Mouse (Mus musculus) ES-CJ7 (cell line): ENCODE data around the gene Taf8.

ENCODE experiments used
- DNase-seq: peaks from one replicate; pipeline ENCODE4 v3.0.0; 2011; ENCODE audit warnings: low read depth, low spot score

Gene Taf8

DNA sequence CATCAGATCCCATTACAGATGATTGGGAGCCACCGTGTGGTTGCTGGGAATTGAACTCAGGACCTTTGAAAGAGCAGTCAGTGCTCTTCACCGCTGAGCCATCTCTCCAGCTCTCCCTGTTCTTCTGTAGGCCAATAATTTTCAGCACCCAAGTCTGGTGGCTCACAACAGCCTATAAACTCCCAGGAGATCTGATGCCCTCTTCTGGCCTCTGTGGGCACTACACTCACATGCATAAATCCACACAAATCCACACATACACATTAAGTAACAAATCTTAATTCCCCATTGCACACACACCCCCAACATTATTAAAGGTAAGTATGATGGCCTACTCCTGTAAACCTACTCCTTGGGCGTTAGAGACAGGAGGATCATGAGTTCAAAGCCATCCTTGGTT is 14.1 kb upstream of the Taf8 start:
- DNase-seq = no peak

- DNase-seq = no peak
Observed at GRCm38 (mm10) chr17:47515180-47515844, 13.2 kb upstream of the Taf8 start.

GRCm38 (mm10) chr17:47512956-47513775 is 11.1 kb upstream of the Taf8 start:
- peak; percentile 74 for DNase-seq

- peak; percentile 99 for DNase-seq
Observed at GRCm38 (mm10) chr17:47511111-47512020, 9.3 kb upstream of the Taf8 start.

- DNase-seq = peak; percentile 68
Observed at GRCm38 (mm10) chr17:47509031-47509705, 7.1 kb upstream of the Taf8 start.

DNA sequence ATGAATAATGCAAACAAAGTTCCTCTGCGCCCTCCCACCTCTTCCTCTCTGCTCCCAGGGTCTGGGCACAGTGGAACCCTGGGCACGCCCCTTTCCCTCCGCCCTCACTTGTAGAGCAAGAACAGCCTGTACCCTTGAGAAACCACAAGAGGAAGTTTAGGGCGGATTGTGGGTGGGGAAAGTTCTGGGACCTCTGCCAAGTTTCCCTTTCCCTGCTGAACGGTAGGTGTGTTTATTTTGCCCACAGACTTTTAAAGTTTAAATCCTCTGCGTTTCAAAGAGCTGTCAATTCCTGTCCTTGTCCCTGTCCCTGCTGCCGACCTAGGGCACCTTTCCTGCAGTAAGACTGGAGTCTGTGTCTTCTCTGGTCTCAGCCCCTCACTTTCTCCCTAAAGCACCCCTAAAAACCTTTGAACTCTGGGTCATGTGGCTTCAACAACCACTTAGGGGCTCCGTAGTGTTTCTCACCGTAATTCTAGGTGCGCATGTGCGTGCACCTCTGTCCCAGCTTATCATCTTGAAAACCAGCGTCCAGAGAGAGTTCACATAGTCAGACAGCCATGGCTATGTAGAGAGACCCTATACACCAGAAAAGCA is 6.0 kb upstream of the Taf8 start:
- peak; percentile 94 for DNase-seq

GRCm38 (mm10) chr17:47507523-47507922 is 5.4 kb upstream of the Taf8 start:
- DNase-seq = no peak

DNA sequence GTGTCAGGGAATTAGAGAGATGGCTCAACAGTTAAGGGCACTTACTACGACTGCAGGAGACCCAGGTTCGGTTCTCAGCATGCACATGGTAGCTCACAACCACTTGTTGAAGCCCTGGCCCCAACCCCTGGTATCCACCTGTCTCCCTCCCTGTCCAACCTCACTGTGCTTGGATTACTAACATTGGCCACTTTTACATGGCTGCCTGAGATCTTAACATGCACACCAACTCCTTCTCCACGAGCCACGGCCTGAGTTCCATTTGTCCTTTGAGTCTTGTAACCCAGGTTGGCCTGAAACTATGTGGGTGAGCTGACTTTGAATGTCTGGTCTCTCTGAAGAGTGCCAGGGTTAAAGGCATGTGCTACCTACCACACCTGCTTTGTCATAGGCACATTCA is 4.6 kb upstream of the Taf8 start:
- DNase-seq = no peak

GRCm38 (mm10) chr17:47506042-47506441 is 4.0 kb upstream of the Taf8 start:
- DNase-seq = no peak

DNA sequence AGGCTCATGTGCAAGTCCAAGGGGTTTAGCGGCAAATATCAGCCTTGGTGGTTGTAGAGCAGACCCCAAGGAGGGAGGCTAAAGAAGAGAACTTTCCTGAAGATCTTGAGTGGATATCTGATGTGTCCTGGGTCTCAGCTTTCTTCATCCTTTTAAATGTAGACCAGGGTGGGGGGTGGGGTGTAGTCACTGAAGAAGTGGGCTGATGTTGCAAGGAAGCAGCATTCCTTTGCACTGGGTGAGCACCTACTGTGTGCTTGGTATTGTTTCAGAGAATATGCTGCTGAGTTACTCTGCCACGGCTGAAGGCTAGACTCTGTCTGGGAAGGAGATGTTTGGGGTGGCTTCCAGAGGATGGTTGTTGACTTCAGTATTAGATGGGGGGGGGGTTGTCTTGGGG is 3.5 kb upstream of the Taf8 start:
- DNase-seq = no peak

GRCm38 (mm10) chr17:47504941-47505346 is 2.9 kb upstream of the Taf8 start, which contains the start of gene Ccnd3:
Gene Ccnd3, plus strand, starts transcription at chr17:47505051.
- DNase-seq = no peak

GRCm38 (mm10) chr17:47504228-47504627 is 2.1 kb upstream of the Taf8 start:
- DNase-seq = no peak

DNA sequence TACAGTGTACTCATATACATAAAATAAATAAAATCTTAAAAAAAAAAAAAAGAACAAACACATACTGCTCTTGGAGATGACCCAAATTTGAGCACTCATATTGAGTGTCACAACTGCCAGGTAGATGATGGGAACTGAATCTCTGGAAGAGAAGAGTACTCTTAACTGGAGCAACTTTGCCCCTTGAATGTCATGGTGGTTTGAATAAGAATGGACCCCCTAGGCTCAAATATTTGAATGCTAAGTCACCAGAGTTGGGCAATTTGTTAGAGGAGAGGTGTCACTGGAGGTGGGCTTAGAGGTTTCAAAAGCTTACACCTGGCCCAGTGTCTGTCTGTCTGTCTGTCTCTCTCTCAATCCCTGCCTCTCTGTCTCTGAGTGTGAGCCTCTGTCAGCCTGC is 1.6 kb upstream of the Taf8 start:
- peak; percentile 91 for DNase-seq

GRCm38 (mm10) chr17:47502707-47503045 is 584 bp upstream of the Taf8 start:
- peak; percentile 81 for DNase-seq

GRCm38 (mm10) chr17:47501531-47501930 is 561 bp downstream of the Taf8 start:
- no peak for DNase-seq

- no peak for DNase-seq
Observed at GRCm38 (mm10) chr17:47494132-47494531, 8.0 kb downstream of the Taf8 start.

DNA sequence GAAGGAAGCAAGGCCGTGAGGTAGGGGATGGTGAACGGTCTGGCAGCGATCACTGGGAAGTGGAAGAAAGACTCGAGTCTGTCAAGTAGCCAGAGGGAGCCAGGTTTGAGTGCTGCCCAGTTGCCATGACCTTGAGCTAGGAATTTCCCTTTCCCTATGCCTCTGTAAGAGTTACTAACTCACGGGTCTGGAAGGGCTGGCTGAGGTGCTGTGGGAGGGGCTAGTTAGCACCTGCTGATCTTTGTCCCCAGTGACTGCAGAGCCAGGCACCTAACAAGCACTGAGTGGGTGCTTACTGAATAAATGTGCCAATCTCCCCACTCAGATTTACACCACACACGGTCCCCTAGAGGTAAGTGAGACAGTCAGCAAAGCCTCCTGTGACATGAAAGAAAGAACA is 8.4 kb downstream of the Taf8 start:
- no peak for DNase-seq

- peak; percentile 69 for DNase-seq
Observed at GRCm38 (mm10) chr17:47492731-47493130, 9.4 kb downstream of the Taf8 start.

DNA sequence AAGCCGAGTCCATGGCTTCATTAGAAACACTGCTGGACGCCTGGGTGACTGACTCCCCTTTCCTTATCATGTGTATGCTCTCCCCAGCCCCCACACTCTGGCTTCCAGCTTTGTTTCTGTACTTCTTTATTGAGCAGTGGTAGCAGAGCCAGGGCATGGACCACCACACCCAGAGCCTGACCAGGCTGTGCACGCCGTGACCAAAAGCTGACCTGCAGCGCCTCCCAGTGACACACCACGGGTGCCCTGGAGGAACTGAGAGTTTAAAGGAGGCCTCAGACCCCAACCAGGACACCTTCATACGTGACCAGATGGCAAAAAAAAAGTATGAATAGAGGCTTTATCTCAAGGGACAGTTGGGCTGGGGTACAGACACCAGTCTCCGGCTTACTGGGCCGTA is 11.3 kb downstream of the Taf8 start:
- no peak for DNase-seq

DNA sequence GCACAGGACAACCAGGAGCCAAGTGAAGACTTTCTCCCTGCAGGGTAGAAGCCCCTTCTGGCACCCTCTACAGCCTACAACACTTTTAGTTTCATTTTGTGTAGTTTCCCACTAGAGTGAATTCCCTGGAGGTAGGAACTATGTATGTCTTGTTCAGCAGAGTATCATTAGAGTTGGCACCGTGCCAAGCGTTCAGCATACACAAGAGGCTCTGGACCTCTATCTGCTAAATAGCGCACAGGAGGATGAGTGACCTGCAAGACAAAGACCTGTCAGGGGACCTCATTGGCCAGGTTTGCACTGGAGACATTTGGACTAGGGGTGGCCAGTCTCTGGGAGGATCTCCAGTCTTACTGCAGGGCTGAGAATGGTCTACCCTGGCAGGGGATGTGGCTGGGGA is 16.3 kb downstream of the Taf8 start:
- no peak for DNase-seq

GRCm38 (mm10) chr17:47484993-47485392 is 17.1 kb downstream of the Taf8 start:
- no peak for DNase-seq
